Mouse (Mus musculus) common myeloid progenitor, adult 5-6 weeks (primary cell): ENCODE measurements around the gene Yes1. TPM values are rescaled to one million over a fixed set of nuclear protein-coding genes. Genes with fewer than 3 reads are reported as not detected.
"Not testable (repeated sequence)": the region's sequence is repeated elsewhere in the genome, so short reads cannot be mapped to it uniquely, and the experiment has no call there.

ENCODE experiments used
- ATAC-seq: replicated peaks from 2 replicates; pipeline ENCODE4 v1.8.0; 2016; ENCODE audit warnings: low read depth, mild to moderate bottlenecking, moderate TSS enrichment, inconsistent platforms; ENCODE audit not compliant: poor library complexity, severe bottlenecking
- total RNA-seq: library from RNA; stranded (forward); fragments of 200-1000, 187-1606 nt; gene quantifications from 2 replicates; pipeline ENCODE4 v1.2.3, GENCODE M21; 2017

The Yes1 gene
- total RNA-seq, 1 experiment from 2014 or later = 1.7 TPM

- no peak for ATAC-seq
Observed at GRCm38 (mm10) chr5:32697208-32697867, 86.4 kb downstream of the Yes1 start.

DNA sequence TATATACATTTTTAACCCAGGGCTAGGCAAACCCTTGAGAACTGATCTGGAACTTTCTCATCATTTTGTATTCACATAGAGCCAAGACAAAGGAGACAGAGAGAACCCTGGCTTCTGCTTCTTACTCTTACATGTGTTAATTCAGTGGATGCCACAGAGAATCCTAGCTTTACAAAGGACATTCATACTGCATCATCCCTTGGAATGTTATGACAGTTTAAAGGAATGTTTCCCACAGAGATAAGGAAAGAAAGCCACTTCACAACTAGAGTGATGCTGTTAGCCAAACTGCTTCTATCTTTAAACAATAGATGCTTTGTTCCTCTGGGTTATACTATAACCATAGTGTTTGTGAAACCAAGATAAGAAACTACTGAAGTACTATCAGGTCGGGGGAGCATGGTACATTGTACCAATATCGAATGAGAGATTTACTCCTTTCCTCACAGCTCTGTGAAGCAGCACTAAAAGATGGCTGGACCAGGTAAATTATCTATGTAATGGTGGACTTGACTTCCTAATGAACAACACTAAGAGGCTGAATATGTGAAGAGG lies 95.3 kb downstream of the Yes1 start:
- no peak for ATAC-seq

DNA sequence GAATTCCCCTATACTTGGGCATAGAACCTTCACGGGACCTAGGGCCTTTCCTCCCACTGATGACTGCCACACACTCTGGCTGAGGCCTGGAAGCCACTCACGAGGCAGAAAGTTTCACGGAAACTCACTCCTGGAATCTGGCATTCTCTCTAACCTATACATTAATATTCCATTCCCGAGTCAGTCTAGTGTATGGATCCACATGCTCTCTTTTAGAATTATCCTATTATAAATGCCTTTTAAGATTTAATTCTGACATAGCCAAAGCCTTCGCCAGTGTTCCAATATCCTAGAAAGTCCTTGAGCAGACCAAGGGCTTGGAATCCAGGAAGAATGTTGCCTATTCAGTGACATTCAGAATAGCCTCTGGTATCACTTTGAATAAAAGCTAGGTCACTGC lies 100.5 kb downstream of the Yes1 start:
- ATAC-seq = no peak

- ATAC-seq = 0 out of 2 replicates have a peak, but pooled peaks have one; percentile 1
Observed at GRCm38 (mm10) chr5:32712221-32713041, 101.5 kb downstream of the Yes1 start.

- ATAC-seq = peak; percentile 40
Observed at GRCm38 (mm10) chr5:32713042-32713702, 102.2 kb downstream of the Yes1 start.

DNA sequence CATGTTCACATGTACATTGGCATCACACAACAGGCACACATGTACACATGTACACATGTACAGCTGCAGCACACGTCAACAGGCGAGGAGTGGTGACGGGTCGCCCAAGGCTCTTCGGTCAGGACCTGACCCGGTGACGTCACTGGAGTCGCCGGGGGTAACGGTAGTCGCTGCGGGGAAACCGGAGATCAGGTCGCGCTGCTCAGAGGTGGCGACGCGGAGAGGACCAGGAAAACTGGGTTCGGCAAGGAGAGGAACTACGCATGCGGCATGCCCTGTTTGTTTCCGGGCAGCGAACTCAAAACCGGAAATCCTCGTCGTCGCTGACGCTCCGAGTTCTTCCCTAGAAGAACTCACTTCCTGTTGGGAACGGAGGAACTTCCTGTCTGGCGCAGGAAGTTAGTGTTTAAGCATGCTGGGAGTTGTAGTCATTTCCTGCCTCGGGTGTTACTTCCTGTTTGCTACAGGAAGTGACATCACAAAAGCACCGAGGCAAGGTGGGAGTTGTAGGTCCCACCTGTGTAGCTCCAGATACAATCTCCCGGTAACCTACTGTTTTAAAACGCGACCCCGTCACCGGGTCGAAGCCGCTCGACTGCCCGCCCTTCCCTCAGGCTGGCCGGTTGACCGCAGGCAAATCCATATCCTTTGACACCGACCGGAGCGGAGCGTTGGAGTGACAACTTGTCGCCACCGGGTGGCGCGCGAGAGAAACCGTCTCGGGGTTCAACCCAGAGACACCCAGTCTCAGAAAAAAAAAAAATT lies 102.9 kb downstream of the Yes1 start:
- peak; percentile 83 for ATAC-seq

DNA sequence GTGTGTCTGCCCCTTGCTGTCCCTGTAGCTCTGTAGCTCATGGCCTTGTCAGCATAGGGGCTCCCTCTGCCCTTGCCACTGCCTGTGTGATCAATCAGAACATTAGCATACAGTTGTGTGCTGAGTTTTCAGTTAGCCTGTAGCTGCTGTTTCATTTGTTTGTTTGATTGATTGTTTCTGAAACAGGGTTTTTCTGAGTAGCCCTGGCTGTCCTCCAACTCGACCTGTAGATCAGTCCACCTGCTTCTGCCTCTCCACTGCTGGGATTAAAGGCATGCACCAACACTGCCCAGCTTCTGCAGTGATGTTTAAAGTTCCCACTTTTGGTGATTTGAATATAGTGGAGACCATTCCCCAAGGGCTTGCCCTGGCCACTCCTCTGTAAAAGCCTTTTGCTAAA lies 106.8 kb downstream of the Yes1 start:
- no peak for ATAC-seq

- no peak for ATAC-seq
Observed at GRCm38 (mm10) chr5:32718916-32719315, 107.9 kb downstream of the Yes1 start.

GRCm38 (mm10) chr5:32720416-32720815 lies 109.4 kb downstream of the Yes1 start:
- ATAC-seq = no peak

GRCm38 (mm10) chr5:32721316-32721715 lies 110.3 kb downstream of the Yes1 start:
- ATAC-seq = no peak

GRCm38 (mm10) chr5:32722263-32722662 lies 111.3 kb downstream of the Yes1 start:
- 0 out of 2 replicates have a peak, but pooled peaks have one; percentile 36 for ATAC-seq

DNA sequence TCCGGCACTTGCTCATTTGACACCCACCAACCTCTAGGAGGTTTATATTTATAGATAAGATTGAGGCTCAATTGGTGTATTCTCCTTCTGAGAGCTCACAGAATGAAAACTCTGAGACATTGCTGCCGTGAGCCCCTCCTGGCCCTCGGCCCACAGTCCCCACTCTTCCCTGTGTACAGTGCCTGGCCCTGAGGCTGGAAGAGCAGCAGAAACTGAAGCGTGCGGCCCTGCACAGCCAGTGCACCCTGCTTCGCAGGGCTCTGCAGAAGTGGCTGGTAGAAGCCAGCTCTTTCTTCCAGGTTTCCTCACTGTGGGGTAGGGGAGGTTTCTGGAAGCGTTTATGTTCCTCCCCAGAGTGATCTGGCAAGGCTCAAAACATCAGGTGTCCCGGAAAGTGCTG lies 111.7 kb downstream of the Yes1 start:
- ATAC-seq = peak; percentile 61; the same call in 1 of the 2 replicates

- ATAC-seq = no peak
Observed at GRCm38 (mm10) chr5:32723981-32724380, 113.0 kb downstream of the Yes1 start.

DNA sequence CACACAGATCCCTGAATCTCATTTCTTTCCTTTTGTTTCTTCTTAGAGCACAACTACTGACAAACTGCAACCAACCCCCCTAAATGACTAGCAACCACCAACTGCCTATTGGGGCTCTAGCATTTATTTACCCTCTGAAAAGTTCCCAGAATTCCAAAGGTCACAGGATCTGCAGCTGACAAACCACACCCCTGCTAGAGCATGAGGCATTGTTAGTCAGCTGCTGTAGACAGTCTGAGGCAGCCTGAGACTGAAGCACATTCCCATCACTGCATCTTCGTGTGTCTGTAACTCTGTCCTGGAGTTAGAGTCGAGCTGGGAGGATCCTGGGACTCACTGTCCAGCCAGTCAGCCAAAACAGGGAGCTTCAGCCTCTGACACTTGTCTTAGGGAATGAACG lies 114.4 kb downstream of the Yes1 start:
- ATAC-seq = not testable (repeated sequence)

DNA sequence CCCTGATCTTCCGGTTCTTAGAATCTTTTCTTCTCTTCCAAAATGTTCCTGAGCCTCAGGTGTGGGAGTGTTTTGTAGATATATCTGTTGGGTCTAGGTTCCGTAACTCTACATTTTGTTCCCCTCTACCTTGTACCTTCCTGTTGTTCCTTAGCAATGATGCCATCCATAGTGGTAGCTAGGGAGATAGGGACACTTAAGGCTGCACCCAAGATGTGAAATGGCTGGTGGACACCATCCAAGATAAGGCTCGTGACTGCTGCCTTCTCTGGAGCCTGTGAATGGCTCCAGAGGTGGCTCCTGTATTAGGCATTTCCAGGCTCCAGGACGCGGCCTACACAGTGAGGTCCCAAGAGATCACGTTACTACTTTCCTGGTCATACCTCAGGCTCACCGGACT lies 117.3 kb downstream of the Yes1 start:
- ATAC-seq = peak; percentile 43; the same call in 1 of the 2 replicates

DNA sequence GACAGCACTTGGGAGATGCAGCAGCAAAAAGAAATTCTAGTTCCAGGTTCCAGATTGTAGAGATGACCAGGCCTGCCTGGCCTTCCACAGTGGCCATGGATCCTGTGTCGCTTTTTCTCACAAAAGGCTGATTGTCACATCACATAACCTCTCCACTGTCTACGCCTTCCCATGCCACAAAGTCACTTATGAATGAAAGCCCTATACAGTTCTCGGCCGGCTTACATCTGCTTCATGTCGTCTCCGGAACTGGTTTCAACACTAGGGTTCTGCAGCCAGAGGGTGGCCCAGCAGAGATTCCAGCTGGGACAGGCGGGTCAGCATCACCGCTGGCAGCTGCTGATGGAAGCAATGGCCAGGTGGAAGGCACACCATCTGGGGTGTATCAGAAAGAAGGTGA lies 117.9 kb downstream of the Yes1 start:
- no peak for ATAC-seq

GRCm38 (mm10) chr5:32733892-32734291 lies 122.9 kb downstream of the Yes1 start:
- peak; percentile 68 for ATAC-seq

DNA sequence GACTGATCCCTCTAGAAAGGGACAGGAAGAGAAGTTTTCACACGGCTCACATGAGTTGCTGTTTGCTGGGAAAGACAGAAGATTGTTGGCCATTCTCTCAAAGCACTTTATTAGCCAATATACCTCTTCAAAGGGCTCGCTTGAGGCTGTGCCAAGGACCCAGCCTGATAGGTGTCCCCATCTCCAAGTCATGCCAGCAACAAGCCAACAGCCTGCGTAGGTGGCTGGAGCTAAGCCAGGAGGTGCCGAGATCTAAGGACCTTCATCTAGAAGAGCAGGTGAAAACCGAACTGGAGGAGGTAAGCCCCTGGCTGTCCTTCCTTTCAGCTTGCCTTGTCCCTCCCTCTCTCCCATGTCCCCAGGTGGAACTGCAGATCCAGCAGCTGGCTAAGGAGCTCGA lies 124.8 kb downstream of the Yes1 start:
- ATAC-seq = no peak
